Mouse (Mus musculus) NIH3T3 (cell line): Measurements from ENCODE around the gene Plekha4.
A peak's percentile ranks its signal among the peaks of the same experiment; 100 is the strongest.
"Not testable (repeated sequence)": the region's sequence is repeated elsewhere in the genome, so short reads cannot be mapped to it uniquely, and the experiment has no call there.

Experiments
- DNase-seq: peaks from one replicate; pipeline ENCODE4 v3.0.0-alpha.2; 2012; ENCODE audit warnings: low read depth

Plekha4 gene

DNA sequence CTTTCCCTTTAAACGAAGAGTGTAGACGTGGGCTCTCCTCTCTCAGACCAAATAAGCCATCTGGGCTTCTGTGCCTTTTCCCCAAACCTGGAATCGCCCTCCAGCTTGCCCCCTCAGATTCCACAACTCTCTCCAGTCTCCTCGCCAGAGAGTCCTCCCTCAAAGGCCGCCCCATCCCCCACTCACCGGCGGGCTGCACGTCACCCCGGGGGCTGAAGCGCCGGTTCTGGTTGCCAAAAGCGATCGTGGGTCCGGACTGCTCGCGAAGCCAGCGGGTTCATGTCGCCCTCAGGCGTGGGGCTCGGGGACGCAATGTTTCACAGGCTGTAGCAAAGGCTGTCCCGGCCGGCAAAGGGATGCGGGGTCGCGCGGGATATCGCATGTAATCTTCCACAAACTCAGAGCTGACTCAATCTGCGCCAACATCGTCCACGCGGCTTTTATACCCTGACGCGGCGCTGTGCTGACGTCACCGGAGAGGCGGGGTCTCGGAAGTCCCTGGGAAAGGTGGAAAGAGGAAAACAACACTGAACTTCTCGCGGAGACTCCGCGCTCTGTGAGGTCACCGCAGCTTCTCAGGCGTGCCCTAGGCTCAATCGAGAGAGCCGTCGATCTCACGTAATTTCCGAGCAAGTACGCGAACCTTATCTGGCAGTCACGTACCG lies at the start of gene Plekha4, which contains the start of gene Ppp1r15a:
Gene Plekha4 (plus strand): TSS at position 522 of the 665 bp plus-strand sequence.
Gene Ppp1r15a (minus strand): TSS at position 460 of the 665 bp plus-strand sequence.
- DNase-seq, result peak; percentile 98

DNA sequence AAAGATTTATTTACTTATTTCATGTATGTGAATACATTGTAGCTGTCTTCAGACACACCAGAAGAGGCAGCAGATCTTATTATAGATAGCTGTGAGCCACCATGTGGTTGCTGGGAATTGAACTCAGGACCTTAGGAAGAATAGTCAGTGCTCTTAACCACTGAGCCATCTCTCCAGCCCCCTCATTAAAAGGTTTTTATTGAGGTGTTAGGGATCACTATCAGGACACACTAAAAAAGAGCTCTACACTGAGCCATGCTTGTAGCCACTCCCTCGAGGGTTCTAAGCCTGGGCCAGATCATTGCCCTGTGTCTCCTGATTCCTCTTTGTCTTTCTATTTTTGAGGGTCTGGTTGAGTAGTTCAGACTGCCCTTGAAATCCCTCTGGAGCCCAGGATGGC lies 49.7 kb upstream of the Plekha4 start:
- DNase-seq, result no peak

DNA sequence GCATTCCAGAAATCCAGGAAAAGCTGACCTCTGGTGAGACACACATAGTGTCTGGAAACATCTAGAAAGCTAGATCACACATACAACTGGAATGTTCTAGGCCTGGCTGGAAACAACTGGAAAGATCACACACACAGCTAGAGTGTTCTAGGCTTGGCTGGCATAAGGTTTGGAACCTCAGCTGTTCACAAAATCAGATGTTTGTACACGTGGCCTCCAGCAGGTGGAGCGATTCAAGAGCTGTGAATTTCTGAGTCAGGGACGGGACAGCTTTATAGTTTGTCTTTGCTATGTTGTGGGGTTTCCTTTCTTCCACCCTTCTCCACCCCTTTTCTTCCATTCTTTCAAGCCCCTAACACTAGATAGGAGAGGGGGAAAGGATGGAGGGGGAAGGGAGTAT lies 49.1 kb upstream of the Plekha4 start:
- DNase-seq, result peak; percentile 87

DNA sequence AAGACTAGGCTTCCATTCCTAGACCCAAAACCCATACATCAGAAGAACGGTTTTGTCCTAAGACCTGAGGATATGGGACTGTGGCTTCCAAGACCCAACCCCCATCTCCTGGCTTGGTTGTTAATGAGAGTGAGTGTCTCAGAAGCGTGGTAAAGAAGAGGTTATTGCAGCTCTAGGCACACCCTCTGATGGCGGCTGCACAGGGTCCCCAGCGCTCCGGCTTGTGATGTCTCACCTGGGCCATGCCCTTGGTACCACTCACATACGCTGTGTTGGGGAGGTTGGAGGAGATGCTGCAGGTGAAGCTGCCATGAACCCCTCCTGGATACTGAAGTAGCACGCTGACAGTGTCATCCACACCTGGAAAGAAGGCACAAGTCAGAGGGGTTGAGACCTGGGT lies 47.4 kb upstream of the Plekha4 start:
- DNase-seq, result no peak

DNA sequence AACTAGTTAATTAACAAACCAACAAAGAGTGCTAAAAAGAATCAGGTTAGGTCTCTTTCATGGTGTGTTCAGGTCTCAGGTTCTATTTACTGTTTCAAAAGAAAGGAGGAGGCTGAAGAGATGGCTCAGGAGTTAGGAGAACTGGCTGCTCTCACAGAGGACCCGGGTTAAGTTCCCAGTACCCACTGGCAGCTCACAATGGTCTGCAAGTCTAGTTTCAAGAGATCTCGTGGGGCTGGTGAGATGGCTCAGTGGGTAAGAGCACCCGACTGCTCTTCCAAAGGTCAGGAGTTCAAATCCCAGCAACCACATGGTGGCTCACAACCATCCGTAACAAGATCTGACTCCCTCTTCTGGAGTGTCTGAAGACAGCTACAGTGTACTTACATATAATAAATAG lies 45.8 kb upstream of the Plekha4 start:
- not testable (repeated sequence) for DNase-seq

DNA sequence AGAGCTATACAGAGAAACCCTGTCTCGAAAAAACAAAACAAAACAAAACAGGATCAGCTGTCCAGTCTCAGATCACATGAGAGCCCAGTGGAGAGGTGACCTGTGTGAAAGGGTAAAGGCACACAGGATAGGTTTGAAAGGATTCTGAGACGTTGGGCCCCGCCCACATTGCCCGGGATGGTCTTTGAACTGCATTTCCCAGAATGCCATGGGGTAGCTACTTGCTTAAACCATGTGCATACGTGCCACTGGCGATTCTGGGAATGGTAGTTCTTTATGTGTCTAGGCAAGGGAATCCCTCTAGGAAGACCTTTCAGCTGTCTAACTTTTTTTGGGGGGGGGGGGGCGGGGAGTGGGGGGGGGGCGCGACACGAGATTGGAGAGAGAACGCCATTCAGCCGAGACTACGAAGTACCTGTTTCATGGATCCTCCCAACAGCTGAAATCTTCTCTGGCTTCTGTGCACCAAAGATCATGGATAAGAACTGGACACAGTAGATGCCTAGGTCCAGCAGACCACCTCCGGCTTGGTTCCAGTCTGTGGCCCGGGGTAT lies 44.7 kb upstream of the Plekha4 start, which contains the start of gene Tulp2:
Gene Tulp2 (plus strand): TSS at position 504 of the 554 bp plus-strand sequence.
- peak; percentile 83 for DNase-seq

DNA sequence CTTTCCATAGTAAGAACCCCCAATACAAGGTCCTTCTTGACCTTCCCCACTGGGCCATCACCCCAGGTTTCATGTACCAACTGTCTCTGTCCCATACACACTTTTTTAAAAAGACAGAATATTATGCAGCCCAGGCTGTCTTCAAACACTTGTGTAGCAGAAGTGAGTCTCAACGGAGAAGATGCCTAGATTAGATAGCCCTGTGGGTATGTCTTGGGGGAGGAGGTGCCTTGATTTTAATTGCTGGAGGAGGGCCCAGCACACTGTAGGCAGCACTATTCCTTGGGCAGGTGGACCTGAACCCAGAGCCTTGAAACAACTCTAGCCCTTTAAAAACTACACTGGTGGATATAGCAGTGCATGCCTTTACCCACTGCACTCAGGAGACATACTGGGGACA lies 44.0 kb upstream of the Plekha4 start:
- DNase-seq, result no peak

DNA sequence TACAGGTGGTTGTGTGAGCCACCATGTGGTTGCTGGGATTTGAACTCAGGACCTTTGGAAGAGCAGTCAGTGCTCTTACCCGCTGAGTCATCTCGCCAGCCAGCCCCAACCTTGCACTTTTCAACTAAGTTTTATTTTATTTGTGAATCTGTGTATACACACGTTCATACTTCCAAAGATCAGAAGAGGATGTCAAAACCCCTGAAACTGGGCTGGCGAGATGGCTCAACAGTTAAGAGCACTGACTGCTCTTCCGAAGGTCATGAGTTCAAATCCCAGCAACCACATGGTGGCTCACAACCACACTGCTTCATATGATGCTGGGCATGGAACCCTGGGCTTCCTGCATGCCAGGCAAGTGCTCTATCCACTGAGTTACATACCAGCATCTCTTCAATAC lies 41.1 kb upstream of the Plekha4 start:
- DNase-seq, result not testable (repeated sequence)

DNA sequence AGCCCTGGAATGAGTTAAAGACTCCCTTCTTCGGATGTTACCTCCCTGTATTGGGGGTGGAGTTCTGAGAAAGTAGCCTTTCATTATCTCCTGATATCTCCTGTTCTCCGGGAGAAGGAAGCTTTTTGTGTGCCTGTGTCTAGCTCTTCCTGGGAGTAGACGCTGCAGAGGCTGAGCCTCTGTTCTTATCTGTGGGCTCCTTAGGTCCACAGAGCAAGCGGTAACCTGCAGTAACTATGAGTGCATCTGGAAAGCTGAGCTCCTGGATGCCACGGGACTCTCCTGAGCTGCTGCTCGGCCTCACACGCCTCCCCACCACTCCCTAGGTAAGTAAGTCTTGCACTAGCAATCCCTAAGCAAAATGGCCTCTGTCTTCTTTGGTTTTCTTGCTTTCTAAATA lies 40.0 kb upstream of the Plekha4 start:
- no peak for DNase-seq

DNA sequence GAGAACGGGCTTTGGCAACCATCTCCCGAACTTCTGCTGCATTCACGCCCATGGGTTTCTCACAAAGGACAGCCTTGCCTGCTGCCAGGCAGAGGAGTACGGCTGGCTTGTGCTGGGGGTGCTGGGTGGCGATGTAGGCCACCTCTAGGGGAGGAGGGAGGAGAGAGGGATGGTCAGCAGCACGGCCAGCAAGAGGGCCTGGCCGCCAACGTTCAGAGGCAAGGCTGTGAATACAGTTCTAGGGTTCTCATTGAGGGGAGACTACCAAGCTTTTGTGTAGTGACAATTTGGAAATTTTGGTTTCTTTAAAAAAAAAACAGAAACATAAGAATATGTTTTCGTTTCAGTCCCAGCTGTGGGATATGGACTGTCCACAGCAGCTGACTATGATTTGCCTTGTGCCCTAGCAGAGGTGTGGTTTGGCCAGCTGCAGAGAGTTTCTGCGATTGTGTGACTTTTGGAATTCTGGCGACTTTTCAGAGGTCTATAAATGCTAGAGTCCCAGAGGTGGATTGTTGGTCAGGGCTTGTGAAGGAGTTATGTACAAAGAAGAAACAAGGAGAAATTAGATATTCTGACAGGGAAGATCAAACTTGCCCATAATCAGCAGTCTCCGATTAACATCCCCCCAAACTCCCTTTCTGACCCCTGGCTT lies 39.2 kb upstream of the Plekha4 start, which contains the start of gene Gm45808:
Gene Gm45808 (minus strand): TSS at position 51 of the 655 bp plus-strand sequence.
- DNase-seq, result no peak

DNA sequence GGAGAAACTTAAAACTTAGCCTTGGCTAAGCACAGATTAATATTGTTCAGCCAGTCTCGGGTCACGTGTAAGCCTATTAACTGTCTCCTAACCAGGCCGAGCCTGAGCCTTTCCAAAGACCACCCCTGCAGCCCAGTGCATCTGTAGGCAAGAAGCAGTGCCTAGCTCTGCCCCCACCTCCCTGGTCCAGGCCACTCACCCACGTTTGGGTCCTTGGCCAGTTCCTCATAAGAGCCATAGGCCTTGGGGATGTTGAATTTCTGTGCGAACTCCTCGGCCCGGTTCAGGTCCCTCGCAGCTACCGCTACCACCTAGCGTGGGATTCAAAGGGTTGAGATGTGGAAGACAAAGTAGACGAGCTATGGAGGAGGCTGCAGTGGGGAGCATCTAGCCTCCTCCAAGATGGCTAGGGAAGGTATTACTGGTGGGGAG lies 38.3 kb upstream of the Plekha4 start:
- no peak for DNase-seq

DNA sequence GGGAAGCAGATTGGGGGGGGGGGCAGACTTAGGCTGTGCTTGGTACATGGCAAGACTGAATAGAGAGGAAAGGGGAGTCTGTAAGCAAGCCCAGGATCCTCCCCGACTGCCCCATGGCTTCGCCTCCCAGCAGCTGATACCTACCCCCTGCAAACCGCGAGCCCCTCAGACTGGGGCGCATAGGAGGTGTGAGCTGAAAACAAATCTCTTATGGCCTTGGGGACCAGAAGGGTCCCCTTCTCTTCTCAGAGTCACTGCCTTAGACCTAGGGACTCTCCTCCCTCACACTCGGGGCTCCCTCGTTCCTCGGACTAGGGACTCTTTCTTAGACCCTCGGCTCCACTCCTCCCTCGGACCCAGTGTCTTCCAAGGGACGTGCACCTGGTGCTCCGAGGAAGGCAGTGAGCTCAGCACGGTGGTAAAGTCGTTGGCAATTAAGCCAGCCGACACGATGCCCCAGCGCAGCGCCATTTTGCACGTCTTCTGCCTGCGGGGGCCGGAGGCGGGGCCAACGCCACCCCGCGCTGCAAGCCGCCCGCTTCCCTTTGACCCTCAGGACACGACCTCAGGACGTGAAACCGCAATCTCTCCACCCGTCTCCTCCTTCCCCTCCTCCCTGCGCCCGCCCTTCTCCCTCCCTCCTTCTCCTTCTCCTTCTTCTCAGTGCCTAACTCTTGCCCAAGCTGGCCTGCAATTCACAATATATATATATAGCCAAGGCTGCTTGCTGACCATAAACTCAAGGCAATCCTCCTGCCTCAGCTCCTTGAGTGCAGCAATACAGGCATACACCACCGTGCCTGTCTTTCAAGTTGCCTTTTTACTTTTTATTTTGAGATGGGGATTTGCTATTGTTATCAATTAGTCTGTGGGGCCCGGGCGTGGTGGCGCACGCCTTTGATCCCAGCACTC lies 37.6 kb upstream of the Plekha4 start, which contains the start of gene Dhdh:
Gene Dhdh (minus strand): TSS at position 513 of the 912 bp plus-strand sequence.
- no peak for DNase-seq

DNA sequence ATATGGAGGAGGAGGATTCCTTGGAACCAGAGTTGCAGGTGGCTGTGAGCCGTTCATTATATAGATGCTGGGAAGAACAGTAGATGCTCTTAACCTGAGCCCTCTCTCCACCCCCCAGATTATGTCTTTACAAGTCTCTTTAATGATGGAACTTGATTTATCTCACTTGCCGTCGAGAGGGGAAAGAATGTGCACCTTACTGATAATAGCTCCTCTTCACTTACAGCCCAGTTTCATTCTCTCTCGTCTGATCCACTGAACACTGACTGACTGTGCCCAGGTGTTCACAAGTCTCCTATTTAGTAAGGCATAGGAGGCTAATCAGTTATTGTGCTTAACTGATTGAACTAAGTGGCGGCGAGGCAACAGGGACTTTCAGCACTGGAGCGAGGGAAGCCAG lies 36.6 kb upstream of the Plekha4 start:
- DNase-seq, result no peak

DNA sequence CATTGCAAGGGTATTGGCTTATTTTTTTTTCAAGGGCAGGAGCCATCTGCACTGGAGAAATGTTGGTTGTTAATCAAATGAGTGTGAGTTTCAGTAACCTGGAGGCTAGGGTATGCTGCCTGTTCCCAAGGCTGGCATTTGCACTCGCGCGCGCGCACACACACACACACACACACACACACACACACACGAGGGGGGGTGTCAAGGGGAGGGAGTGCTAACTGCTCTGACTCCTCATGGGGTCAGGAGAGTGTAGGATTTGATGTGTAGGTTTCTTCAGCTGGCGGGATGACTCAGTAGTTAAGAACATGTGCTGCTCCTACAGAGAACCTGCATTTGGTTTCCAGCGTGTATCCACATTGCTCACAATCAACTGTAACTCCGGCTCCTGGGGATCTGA lies 35.3 kb upstream of the Plekha4 start:
- DNase-seq, result peak; percentile 85

DNA sequence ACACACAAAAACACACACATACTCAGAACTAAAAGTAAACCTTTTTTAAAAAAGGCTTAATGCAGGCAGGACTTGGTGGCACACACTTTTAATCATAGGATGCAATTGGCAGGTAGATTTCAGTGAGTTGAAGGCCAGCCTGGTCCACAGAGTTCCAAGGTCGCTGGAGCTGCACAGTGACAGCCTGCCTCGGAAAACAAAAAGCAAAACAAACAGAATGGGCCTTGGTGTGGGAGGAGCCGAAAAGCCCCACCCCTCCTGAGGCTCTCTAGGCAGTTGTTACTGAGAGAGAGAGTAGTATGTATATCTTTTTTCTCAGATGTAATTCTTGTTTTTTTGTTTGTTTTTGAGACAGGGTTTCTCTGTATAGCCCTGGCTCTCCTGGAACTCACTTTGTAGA lies 34.9 kb upstream of the Plekha4 start:
- DNase-seq, result peak; percentile 42

DNA sequence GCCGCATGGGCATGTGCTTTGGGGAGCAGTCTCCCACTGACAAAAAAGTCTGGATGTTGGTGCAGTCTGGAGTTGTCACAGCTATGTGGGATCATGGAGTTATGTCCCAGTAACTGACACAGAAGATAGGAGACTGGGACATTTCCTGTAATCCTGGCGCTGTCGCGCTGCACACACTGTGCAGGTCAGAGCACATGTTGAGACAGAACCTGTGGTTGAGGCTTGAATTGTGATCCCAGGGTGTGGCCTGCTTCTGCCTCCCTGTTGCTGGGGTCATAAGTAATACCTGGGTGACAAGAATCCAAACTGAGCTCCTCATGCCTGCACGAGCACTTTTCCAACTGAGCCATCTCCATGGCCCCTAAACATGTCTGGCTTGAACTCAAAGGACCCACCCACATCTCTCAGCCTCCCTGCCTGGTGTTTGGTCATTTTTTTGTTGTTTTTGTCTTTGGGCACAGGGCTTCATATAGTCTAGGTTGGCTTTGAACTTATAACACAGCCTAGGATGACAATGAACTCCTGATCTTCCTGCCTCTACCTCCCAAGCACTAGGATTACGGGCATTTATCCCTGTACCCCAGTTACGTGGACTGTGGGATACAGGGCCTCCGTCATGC lies 33.8 kb upstream of the Plekha4 start:
- no peak for DNase-seq

DNA sequence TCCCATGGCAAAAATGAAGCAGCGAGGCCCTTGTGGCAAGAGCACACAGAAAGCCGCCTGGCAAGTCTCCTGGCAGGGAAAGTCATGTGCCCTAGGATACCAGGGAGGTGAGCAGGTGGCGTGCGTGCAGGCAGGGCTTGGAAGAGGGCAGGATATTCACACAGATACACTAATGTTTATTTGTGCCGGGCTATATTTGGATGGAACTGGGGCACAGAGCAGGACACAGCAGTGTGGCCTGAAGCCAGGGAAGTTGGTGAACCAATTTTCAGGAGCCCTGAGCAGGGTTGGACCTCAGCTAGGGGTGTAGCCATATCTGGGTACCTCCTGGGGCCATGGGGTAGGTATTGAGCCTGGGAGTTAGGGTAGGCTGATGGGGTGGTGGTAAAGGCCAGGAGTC lies 33.2 kb upstream of the Plekha4 start:
- no peak for DNase-seq

DNA sequence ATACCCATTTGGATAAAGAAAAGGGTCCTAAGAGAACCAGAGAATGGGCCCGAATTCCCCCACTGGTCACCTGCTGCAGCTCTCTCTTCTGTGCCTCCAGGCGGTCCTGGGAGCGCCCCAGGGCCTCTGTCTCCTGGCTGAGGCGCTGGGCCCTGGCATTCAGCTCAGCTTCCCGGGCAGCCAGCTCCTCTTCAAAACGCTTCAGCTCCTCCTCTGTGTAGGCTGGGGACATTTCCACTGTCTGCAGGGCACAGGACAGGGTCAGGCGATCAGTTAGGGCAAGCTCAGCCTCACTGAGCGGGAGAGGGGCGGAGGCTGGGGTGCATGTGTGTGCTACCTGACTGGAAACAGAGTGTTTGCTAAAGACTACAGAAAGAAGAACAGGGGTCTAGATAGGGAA lies 31.6 kb upstream of the Plekha4 start:
- DNase-seq, result no peak

DNA sequence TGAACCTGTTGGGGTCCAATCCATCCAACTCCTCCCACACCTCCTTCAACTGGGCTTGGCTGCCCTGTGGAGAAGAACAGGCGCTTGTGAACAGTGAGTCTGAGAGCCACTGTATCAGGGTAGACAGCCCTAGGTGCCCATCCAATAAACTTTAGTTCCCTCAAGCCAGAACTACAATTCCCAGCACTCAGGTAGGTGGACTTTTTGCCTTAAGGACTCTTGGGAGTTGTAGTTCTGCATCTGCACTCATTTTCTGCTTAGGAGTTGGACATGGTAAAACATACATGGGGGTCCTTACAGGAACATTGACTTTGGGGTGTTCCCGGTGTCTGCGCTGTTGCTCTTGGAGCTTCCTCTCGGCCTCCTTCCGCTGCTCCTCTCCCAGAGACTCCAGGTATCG lies 27.7 kb upstream of the Plekha4 start:
- no peak for DNase-seq

DNA sequence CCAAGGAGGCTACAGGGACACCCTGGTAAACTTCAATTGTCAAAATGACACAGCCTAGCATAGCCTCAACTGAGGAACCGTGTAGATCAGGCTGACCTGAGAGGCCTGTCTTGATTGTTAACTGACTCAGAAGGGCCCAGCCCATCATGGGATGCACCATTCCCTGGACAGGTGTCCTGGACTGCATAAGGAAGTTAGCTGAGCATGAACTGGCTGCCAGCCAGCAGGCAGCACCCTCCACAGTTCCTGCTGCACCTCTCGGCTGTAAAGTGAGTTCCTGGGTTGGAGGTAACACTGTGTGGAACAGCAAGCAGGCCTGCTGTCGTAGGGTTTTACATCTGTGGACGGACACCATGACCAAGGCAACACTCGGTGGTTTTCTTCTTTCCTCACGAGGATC lies 18.5 kb upstream of the Plekha4 start:
- DNase-seq, result no peak

DNA sequence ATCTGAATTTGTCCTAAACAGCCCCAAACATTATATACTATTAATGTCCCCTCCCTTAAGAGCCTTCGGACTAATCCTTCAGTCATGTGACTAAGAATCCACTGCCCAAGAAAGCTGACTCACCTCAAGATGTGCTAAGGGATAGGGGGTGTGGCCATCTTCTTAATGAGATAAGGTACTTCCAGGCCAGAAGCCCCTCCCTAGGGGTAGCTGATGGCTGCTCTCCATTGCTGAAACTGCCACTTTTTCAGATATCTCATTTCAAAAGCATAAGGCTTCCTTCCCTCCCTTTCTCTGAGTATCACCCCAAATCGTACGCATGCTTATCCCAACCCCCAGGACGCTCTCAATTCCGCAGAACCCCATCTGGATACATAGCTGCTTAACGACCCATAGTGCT lies 17.6 kb upstream of the Plekha4 start:
- DNase-seq, result peak; percentile 73
